Mouse (Mus musculus) testis, postnatal 10 days (tissue): Measurements from ENCODE around the gene Camsap1.
A peak's percentile ranks its signal among the peaks of the same experiment; 100 is the strongest.

Experiments used
- DNase-seq: peaks from one replicate; pipeline ENCODE4 v3.0.0; 2021; ENCODE audit warnings: low spot score

The Camsap1 gene

GRCm38 (mm10) chr2:25983159-25983907 lies at the start of gene Camsap1:
Camsap1 (minus strand) TSS chr2:25983282.
- DNase-seq: peak; percentile 100

- no peak for DNase-seq
These were observed 47.2 kb upstream of the Camsap1 start for GRCm38 (mm10) chr2:26030288-26030687.

GRCm38 (mm10) chr2:26024138-26025075 lies 41.3 kb upstream of the Camsap1 start:
- no peak for DNase-seq

- DNase-seq: no peak
These were observed 39.5 kb upstream of the Camsap1 start for GRCm38 (mm10) chr2:26022626-26023025.

GRCm38 (mm10) chr2:26022258-26022565 lies 39.1 kb upstream of the Camsap1 start:
- DNase-seq: no peak

GRCm38 (mm10) chr2:26021561-26022257 lies 38.6 kb upstream of the Camsap1 start, which contains the start of gene Ubac1:
Ubac1 (minus strand) TSS chr2:26021747.
- DNase-seq: peak; percentile 86

- peak; percentile 68 for DNase-seq
These were observed 37.9 kb upstream of the Camsap1 start for GRCm38 (mm10) chr2:26020714-26021560.

GRCm38 (mm10) chr2:26019923-26020322 lies 36.8 kb upstream of the Camsap1 start:
- DNase-seq: no peak

- no peak for DNase-seq
These were observed 34.2 kb upstream of the Camsap1 start for GRCm38 (mm10) chr2:26017326-26017725.

DNA sequence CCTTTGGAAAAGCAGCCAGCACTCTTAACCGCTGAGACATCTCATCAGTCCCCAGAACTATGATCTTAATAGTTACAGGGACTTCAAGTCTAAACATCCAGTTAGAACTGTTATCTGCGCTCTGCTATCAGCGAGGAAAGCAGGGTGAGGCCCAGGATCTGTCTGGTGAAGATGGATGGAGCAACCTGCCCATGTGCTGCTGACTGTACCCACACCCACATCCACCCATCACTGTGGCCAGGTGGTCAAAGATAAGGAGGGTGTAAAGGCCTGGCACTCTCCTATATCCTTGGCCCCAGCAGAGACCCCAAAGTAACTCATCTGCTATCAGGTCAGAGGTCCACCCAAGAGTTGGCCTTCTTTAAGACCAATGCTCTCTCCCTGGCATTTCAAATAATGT lies 30.6 kb upstream of the Camsap1 start:
- DNase-seq: no peak

DNA sequence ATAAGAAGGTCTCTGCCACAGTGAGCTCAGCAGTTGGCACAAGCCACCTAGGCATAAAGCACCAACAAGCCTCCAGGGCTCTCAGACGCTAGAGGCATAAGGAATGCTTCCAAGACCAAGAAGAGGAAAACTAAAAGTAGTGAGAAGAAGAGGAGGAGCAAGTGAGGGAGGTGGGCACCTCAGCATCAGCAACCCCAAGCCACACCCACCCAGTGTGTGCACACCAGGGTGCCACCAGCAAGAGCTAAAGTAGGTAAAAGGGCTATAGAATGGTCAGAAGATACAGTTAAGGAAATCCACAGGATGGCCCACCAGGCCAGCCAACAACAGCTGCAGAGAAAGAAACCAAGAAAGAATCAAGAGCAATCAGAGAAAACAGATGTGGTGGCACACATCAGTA lies 28.3 kb upstream of the Camsap1 start:
- no peak for DNase-seq

DNA sequence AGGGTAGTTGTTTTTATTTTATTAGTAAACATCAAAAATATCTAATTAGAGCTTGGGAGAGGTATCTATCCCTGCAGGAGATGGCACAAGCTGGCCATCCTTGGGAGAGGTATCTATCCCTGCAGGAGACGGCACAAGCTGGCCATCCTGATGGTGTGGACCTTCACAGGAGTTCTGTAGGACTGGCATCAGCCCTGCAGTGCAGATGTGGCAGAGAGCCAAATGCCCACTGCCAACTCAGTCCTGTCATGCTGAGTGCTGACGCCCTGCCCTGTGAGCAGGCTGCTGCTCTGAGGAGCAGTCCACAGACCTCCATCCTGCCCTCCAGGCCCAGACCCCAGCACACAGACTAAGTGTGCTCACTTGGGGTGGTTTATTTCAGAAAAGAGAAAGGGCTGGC lies 18.9 kb upstream of the Camsap1 start:
- DNase-seq: no peak

GRCm38 (mm10) chr2:26001136-26001535 lies 18.1 kb upstream of the Camsap1 start:
- no peak for DNase-seq

DNA sequence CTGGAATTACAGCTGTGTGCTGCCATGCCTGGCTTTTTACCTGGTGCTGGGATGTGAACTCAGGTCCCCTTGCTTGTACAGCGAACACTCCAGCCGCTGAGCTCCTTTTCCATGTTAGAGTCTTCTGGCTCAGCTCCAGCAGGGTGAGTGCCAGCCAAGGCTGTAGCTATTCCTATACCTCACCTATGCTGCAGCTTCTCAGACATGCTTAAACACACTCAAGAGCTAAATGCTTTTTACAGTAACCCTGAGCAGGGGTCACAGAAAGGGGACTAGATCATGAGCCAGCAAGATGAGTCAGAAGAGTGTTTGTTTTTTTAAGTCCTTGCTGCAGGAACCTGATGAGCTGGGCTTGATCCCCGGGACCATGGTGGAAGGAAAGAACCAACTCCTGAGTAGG lies 14.6 kb upstream of the Camsap1 start:
- DNase-seq: no peak

GRCm38 (mm10) chr2:25994791-25995190 lies 11.7 kb upstream of the Camsap1 start:
- DNase-seq: no peak

DNA sequence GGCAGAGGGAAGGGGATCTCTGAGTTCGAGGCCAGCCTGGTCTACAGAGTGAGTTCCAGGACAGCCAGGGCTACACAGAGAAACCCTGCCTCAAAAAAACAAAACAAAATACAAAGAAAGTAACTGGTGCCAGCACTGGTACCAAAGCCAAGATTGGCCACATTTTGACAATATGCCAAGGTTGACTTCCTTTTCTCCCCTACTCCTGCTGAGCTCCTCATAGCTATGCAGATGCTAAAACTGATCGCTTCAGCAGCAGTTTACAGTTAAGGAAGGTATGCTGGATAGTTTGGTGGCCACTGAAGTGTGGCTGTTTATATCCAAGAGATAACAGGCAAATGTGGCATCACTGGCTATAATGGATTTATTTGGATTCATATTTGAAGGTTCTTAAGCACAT lies 9.2 kb upstream of the Camsap1 start:
- DNase-seq: no peak

DNA sequence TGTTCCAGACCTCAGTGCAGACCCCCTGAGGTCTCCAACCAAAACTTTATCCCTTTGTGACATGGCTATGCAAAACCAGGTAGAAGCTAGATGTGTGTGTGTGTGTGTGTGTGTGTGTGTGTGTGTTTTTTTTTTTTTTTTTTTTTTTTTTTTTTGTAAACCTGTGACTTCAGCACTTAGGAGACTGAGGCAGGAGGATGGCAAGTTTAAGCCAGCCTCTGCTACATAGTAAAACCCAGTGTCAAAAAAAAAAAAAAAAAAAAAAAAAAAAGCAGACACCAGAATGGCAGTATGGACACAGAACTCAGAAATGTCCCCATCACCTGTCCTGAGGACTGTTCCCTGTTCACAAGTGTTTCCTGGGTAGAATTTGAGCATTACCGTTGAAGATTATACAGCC lies 6.6 kb upstream of the Camsap1 start:
- DNase-seq: no peak

DNA sequence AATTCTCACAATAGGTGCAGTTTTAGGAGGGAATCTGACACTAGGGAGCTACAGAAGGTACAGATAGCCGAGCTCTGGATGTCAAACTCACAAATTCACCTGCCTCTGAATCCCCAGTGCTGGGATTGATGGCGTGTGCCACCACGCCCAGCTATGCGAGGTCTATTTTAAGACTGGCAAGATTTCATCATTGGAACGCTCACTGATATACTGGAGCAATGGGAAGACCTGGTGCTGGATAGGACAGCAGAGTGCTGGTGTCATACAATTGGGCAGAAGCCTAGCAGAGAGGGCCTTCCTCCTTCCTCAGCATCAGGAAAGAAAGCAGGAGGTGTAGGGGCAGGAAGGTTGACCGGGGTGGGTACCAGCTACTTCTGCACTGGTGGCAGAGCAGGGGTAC lies 4.7 kb upstream of the Camsap1 start:
- DNase-seq: no peak

GRCm38 (mm10) chr2:25986601-25987000 lies 3.5 kb upstream of the Camsap1 start:
- DNase-seq: no peak

GRCm38 (mm10) chr2:25982426-25983091 lies 523 bp downstream of the Camsap1 start:
- no peak for DNase-seq

- DNase-seq: peak; percentile 76
These were observed 1.0 kb downstream of the Camsap1 start for GRCm38 (mm10) chr2:25982052-25982425.
